Mouse (Mus musculus) heart, adult 2 months (tissue): Measurements from ENCODE around the gene 9930111J21Rik2. TPM values are rescaled to one million over a fixed set of nuclear protein-coding genes. Genes with fewer than 3 reads are reported as not detected.
"Not testable (repeated sequence)": the region's sequence is repeated elsewhere in the genome, so short reads cannot be mapped to it uniquely, and the experiment has no call there.

Source experiments
- DNase-seq, 2 experiments: peaks; one replicate each; pipeline ENCODE4 v3.0.0; 2021
- H3K27ac ChIP-seq: fragments of 200-600 bp; 2 replicates; pipeline ENCODE4 v1.8.1; 2022
- H3K27me3 ChIP-seq: fragments of 200-500 bp; 2 replicates; pipeline ENCODE4 v1.6.1; 2012; ENCODE audit warnings: mild to moderate bottlenecking, low read length, inconsistent platforms, mixed read lengths; ENCODE audit not compliant: control insufficient read depth, insufficient read depth
- H3K36me3 ChIP-seq: fragments of 200-500 bp; 2 replicates; pipeline ENCODE4 v1.6.1; 2012; ENCODE audit warnings: low read length, inconsistent platforms; ENCODE audit not compliant: control insufficient read depth, insufficient read depth
- H3K4me1 ChIP-seq: fragments of 200-500 bp; 2 replicates; pipeline ENCODE4 v1.6.1; 2011; ENCODE audit warnings: low read length; ENCODE audit not compliant: control insufficient read depth, insufficient read depth
- H3K4me3 ChIP-seq: fragments of 200-600 bp; 2 replicates; pipeline ENCODE4 v1.8.1; 2022
- H3K79me2 ChIP-seq: fragments of 200-500 bp; replicated peaks from 2 replicates; pipeline ENCODE4 v1.6.1; 2012; ENCODE audit warnings: mild to moderate bottlenecking, inconsistent platforms, low read length, moderate library complexity, mixed read lengths; ENCODE audit not compliant: control insufficient read depth, insufficient read depth
- H3K9ac ChIP-seq: fragments of 200-500 bp; 2 replicates; pipeline ENCODE4 v1.6.1; 2012; ENCODE audit warnings: low read depth, mild to moderate bottlenecking, control low read depth, inconsistent platforms, low read length, mixed read lengths
- CTCF ChIP-seq: fragments of 200-600 bp; IDR thresholded peaks from 2 replicates; pipeline ENCODE4 v1.8.1; 2022; ENCODE audit warnings: antibody characterized with exemption, mild to moderate bottlenecking, moderate library complexity
- EP300 ChIP-seq: fragments of 200-500 bp; IDR thresholded peaks from 2 replicates; pipeline ENCODE4 v1.6.1; 2011; ENCODE audit warnings: low read depth, low read length, control low read depth; ENCODE audit not compliant: insufficient read depth
- POLR2A ChIP-seq: fragments of 200-500 bp; IDR thresholded peaks from 2 replicates; pipeline ENCODE4 v1.6.1; 2011; ENCODE audit warnings: mild to moderate bottlenecking, low read depth, low read length, control low read depth; ENCODE audit not compliant: insufficient read depth
- WGBS: fragments of 180-500 bp; shearing (Covaris S2); methylation state at CpG from one replicate; pipeline ENCODE4 v1.1.7; 2018; 5-methylcytosine and 5-hydroxymethylcytosine counted together
- intact Hi-C: fragments of 180-260 bp; cut with DNase I; formaldehyde crosslinking; loops from one replicate; pipeline ENCODE4 v1.15.1; 2025
- polyA plus RNA-seq: library from polyadenylated mRNA; depleted of rRNA; stranded (reverse); fragments of >200 nt; gene quantifications from 2 replicates; pipeline ENCODE4 v1.2.3, GENCODE M21; 2012
- total RNA-seq, 2 experiments: library from RNA; stranded (reverse); gene quantifications; 2 replicates each; pipeline ENCODE4 v1.2.3; 2021

Gene 9930111J21Rik2
- total and polyA plus RNA-seq, 3 experiments = 1.9 to 7.1 (median 5.5) TPM

DNA sequence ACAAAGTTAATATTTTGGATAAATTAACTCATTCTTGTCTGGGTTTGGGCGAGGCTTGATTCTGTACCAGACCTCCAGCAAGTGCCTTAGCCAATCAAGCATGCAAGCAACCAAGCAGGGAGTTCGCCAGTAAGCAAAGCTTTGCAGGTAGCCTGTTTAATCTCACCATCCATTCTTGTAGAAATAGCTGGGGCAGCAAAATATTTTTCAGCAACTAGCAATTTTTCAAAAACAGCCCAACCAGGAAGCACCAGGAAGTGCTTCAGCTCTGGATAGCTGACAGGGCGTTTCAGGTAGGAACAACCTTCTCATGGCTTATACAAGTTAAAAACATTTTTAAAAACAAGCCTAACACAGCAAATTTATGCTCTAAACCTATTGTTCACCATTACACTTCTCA is 30.8 kb upstream of the 9930111J21Rik2 start:
- Histone ChIP-seq H3K4me1 (peaks cover 26% of the 10 kb centered on the region), H3K27me3 (no peaks in the 10 kb centered on the region), H3K36me3 (peaks cover 14% of the 10 kb centered on the region), H3K4me3 (0 out of 2 replicates have a peak overlapping the region, but pooled peaks have one; percentile 3), H3K27ac (peak overlapping the region; percentile 72), H3K79me2 (no peaks in the 10 kb centered on the region), H3K9ac (peak overlapping the region; percentile 34; the same call in 1 of the 2 replicates)
- no peak for DNase-seq
- WGBS = 73% methylated on average over 3 of the region's 3 CpGs
- no peak for TF ChIP-seq POLR2A
- no peak for TF ChIP-seq CTCF
- TF ChIP-seq EP300 = no peak
- intact Hi-C loops = no loop called here

DNA sequence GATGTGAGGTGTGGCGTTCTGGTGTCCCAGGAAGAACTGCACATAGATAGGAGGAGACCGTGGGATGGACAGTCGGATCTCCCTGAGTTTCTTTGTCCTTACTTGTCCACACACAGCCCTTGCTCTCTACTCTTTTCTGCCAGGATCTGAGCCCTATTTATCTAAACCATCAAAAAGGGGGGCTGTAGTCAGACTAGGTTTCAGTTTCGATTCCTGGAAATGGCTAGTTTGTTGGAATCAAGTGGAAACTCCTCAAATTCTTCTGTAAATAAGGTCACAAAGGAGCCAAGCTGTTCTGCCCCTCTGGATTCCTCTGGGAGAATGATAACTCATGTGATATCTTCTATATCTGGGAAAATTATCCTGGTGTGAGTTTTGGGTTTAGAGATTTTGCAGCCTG is 30.3 kb upstream of the 9930111J21Rik2 start:
- H3K27me3 ChIP-seq = no peaks in the 10 kb centered on the region
- intact Hi-C loops = no loop called here
- H3K4me1 ChIP-seq = peaks cover 25% of the 10 kb centered on the region
- TF ChIP-seq CTCF (no peak), POLR2A (no peak), EP300 (no peak)
- peaks cover 14% of the 10 kb centered on the region for H3K36me3 ChIP-seq
- no peak for DNase-seq
- 0 out of 2 replicates have a peak overlapping the region, but pooled peaks have one; percentile 3 for H3K4me3 ChIP-seq
- WGBS = 44% methylated on average over 4 of the region's 4 CpGs
- peak overlapping the region; percentile 34 for H3K9ac ChIP-seq
- no peaks in the 10 kb centered on the region for H3K79me2 ChIP-seq
- H3K27ac ChIP-seq = peak overlapping the region; percentile 72

- no peaks in the 10 kb centered on the region for H3K79me2 ChIP-seq
- no peak overlapping the region for H3K9ac ChIP-seq
- no peak for DNase-seq
- H3K4me1 ChIP-seq = peaks cover 24% of the 10 kb centered on the region
- TF ChIP-seq CTCF (no peak), POLR2A (no peak), EP300 (no peak)
- no peak overlapping the region for H3K27ac ChIP-seq
- H3K27me3 ChIP-seq = no peaks in the 10 kb centered on the region
- 79% methylated on average over 1 of the region's 1 CpGs for WGBS
- intact Hi-C loops = no loop called here
- peaks cover 14% of the 10 kb centered on the region for H3K36me3 ChIP-seq
- no peak overlapping the region for H3K4me3 ChIP-seq
Observed at GRCm38 (mm10) chr11:49080636-49081035, 29.6 kb upstream of the 9930111J21Rik2 start.

DNA sequence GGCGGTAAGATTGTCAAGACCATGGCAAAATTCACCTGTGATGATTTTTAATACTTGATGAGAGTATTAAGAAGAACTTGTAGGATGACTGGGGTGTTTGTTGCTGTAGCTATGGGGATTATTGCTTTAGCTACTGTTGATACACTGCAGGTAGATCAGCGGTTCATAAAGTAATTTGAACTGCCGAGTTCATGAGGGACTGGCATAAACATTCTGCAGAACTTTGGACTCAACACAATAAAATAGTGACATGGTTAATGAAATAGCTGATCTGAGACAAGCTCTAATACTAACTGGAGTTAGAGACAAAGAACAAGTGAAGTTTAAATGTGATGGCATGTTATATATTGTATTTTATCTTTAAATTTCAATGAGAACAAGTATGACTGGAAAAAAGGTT is 27.7 kb upstream of the 9930111J21Rik2 start:
- peak overlapping the region; percentile 4; the same call in 1 of the 2 replicates for H3K27ac ChIP-seq
- H3K27me3 ChIP-seq = no peaks in the 10 kb centered on the region
- 92% methylated on average over 3 of the region's 3 CpGs for WGBS
- DNase-seq = no peak
- peaks cover 14% of the 10 kb centered on the region for H3K36me3 ChIP-seq
- H3K4me3 ChIP-seq = no peak overlapping the region
- H3K79me2 ChIP-seq = no peaks in the 10 kb centered on the region
- intact Hi-C loops = loop anchor here (5.0 kb wide), 1 partner anchor 81 kb away; no protein-coding TSS in a partner anchor
- TF ChIP-seq POLR2A = no peak
- TF ChIP-seq EP300 = no peak
- no peak for TF ChIP-seq CTCF
- H3K4me1 ChIP-seq = peaks cover 16% of the 10 kb centered on the region
- no peak overlapping the region for H3K9ac ChIP-seq

DNA sequence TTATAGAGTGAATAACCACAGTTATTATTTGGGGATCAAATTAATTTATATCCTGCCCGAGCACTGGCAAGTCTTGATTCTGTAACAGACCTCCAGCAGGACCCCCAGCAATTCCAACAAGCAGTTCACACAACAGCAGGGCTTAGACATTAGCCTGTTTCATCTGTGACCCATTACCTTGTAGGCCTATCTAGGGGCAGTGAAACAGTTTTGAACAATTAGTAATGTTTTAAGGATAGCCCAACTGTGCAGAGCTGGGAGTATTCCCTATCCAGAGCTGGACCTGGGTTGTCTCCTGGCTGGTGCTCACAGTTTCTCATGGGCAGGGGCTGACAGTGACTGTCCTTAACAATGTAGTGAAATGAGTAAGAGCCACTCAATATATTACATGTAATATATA is 26.0 kb upstream of the 9930111J21Rik2 start:
- H3K9ac ChIP-seq = no peak overlapping the region
- no peaks in the 10 kb centered on the region for H3K27me3 ChIP-seq
- 66% methylated on average over 1 of the region's 1 CpGs for WGBS
- peak overlapping the region; percentile 3; the same call in 1 of the 2 replicates for H3K4me3 ChIP-seq
- H3K4me1 ChIP-seq = peaks cover 9% of the 10 kb centered on the region
- H3K36me3 ChIP-seq = peaks cover 6% of the 10 kb centered on the region
- no peaks in the 10 kb centered on the region for H3K79me2 ChIP-seq
- peak overlapping the region; percentile 90 for H3K27ac ChIP-seq
- no peak for TF ChIP-seq EP300
- no peak for TF ChIP-seq CTCF
- TF ChIP-seq POLR2A = no peak
- no peak for DNase-seq
- intact Hi-C loops = loop anchor here (1.0 to 5.0 kb wide), 2 partner anchors 80 to 155 kb away; no protein-coding TSS in a partner anchor

- 21% methylated on average over 6 of the region's 6 CpGs for WGBS
- TF ChIP-seq POLR2A (peak; percentile 69), CTCF (peak; percentile 51), EP300 (peak; percentile 82; the same call in 1 of the 2 replicates)
- H3K9ac ChIP-seq = peak within 1 kb of the TSS; percentile 44; the same call in 1 of the 2 replicates
- H3K79me2 ChIP-seq, H3K4me1 ChIP-seq, H3K36me3 ChIP-seq, H3K27me3 ChIP-seq: not testable (repeated sequence)
- H3K4me3 ChIP-seq = peak within 1 kb of the TSS; percentile 3; the same call in 1 of the 2 replicates
- intact Hi-C loops = loop anchor here (5.0 kb wide), 1 partner anchor 79 kb away; no protein-coding TSS in a partner anchor
- peak in 1 of 2 experiments; percentile 49 for DNase-seq
- H3K27ac ChIP-seq = peak within 1 kb of the TSS; percentile 90
Observed at GRCm38 (mm10) chr11:49076001-49076757, 25.1 kb upstream of the 9930111J21Rik2 start, which contains the start of gene Ifi47. Gene Ifi47, plus strand, starts transcription at chr11:49076587.
